Mouse (Mus musculus) urinary bladder, postnatal 10 days (tissue): ENCODE results near the gene Spon1.

Experiments
- DNase-seq: peaks from one replicate; pipeline ENCODE4 v3.0.0; 2022; ENCODE audit warnings: low spot score

The Spon1 gene

DNA sequence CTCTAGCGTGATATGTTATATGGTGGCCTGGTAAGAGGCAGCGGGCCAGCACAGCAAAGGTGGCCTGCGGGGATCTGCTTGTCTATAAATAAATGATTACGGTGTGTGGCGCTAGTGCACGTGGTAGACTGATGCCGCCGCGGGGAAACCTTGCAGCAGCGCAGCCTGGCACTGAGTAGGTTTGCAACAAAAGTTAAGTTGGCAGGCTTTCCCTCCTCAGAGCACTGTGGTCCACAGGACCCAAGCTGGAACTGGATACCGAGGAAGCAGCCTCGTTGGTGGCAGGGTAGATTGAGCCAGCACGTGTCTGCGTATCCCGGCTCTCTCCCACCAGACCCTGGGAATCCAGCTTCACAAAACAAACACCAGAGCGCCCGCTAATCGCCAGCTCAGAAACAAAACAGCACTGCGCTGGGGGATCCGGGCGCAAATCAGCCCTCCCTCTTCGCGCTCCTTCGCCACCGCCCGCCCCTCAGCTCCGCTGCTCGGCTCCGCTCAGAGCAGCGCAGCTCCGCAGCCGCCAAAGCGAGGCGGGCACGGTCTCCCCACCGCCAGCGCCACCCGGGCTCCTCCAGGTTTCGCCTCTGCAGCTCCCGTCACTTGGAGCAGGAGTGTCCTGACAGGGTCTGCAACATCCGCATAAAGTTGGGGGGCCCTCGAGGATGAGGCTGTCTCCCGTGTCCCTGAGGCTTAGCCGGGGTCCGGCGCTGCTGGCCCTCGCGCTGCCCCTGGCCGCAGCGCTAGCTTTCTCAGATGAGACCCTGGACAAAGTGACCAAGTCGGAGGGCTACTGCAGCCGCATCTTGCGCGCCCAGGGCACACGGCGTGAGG, at the start of gene Spon1:
Spon1 (plus strand) TSS at position 332 of the 831 bp plus-strand sequence.
- no peak for DNase-seq

DNA sequence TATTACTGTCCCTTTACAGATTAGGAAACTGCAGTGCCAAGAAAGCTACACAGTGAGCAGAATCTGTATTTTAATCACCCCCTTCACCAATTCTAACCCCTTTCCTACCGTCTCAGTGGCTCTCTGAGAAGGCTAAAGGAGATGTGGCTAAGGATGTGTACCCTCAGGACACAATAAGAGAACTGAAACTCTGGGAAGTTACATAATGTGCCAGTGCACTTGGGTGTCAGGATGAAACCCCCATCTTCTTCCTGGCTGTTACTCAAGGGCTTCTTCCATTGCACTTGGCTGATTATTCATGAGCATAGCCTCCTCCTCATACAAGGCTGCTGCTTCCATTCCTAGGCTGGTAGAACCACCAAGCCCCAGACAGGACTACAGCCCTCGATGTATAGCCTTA, 43.8 kb upstream of the Spon1 start:
- no peak for DNase-seq

DNA sequence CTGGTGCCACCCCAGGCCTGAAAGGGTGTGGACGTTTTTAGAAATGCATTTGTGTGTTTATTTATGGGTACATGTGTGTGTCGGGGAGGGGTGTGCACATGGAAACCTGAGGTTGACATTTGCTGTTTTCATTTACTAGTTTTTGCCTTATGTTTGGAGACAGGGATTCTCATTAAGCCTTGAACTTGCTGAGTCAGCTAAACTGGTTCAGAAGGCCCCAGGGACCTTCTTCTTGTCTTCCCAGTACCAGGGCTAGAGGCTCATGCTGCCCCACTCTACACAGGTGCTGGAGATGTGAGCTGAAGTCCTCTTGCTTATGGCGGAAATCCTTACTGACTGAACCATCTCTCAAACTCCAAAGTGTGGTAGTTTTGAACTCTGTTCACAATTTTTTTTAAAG, 41.9 kb upstream of the Spon1 start:
- no peak for DNase-seq

DNA sequence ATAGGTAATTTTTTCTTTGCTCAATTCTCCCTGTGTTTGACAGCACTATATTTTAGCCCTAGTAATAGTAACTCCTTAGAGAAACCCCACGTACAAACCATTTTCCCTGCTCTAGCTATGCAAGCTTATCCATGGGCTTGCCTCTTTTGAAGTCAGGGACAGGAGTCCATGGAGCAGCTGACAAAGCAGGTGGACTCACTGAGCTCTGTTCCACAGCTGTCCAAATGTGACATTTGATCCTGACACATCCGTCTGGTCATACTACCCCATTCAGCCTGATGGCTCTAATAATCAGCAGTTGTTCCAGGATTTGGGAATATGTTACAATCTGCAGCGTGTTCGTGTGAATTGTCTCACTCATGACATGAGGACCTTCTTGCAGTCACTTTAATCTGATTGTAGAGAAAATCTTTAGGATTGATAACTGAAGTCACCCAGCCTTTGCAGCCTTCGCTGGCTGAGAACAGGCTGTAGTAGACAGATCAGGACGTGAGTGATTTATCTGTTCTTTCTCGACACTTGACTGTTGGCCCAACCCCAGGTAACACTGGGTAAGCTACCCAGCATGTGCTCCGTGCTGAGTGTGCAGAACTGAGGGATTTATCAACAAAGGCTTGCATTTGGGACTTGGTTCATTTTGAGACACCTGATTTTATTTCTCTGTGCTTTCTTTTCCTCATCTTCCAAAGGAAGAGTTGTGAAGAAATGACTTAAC, 37.6 kb upstream of the Spon1 start:
- DNase-seq: no peak

DNA sequence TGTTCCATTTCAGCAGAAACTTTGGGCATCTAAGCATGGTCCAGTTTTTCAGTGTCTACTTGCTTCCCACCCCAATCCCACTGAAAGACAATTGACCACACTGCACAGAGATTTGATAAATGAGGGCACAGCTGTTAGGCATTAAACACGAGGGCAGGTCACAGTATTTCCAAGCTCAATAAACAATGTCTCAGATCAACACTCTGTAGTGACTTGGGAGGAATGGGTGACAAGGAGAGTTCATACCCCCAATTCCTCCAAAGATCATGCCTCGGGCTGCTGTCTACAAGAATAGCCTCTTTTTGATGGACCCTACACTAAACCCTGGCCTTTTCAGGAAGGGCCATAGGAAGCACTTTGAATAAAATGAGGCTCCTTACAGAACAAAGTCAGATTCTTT, 36.9 kb upstream of the Spon1 start:
- no peak for DNase-seq

DNA sequence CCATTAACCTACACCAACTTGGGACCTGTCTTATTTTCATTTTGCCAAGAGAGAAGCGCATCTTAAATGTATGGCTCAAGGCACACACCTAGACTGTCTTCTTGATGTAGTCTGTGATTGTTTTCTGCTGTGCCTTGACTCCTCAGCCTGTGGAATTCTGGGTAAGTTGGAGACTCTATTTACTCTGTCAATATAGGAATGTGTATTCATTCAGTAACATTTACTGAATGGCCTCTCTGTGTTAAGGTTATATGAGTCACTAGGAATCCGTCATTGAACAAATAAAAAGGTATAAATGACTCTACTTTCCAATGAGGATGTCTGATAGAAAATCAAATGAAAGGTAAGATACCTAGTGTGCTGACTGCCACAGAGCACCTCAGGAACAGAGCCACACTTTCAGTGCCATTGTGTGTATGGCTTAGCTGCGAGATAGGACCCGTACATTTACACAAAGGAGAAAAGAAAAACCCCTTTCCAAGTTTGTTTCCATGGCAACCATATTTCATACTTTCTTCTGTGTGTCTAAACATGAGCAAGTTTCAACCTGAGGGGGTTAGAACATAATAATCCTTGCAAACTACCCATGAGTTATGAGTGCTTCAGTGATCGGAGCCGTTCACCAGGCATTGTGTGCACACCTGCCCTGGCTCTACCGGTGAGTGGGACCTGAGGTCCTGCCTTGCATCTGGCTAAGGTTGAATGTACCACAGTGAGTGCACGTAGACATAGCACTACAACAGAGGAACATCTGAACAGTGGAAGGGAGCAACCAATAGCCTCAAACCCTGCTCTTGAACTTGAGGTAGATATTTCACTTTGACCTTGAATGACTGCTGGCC, 35.2 kb upstream of the Spon1 start:
- no peak for DNase-seq

DNA sequence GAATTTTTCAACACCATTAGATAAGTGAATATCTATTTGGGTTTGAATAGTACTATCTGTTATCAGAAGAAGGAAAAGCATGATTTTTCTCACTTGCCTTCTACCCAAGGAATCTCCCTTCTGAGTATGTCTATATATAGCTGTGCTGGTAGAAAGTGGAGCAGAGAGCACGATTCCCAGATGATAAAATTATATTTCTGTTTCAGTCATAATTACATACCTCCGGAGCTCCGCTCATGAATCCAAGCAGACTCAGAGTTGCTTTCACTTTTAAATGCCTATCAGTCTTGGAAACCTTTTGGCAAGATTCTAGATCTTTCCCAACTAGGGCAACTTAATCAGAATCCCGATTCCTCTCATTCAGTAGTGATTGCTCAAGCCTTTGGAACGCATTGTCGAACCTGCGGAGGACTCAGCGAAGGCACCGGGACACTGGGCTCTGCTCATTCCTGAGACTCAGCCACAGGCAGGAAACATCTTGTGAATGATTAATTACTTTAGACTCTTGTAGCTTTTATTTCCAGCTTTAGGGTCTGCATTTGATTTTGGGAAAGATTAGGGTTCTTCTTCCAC, 27.9 kb upstream of the Spon1 start:
- no peak for DNase-seq

DNA sequence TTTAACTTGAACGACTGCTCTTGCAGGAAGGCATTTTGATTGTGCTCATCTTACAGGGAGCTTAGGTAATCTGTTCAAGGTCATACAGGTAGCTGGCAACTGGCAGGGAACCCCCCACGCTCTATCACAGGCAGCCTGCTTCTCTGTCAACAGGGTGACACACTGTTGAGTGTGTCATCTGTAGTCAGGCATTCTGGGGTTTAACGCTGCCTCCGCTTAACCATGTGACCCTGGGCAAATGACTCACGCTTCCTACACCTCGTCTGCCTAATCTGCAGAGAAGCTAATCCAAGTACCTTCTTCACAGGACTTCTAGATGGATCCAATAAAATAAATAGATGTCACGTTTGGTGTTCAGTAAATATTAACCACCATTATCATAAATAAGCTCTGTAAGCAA, 26.6 kb upstream of the Spon1 start:
- no peak for DNase-seq

DNA sequence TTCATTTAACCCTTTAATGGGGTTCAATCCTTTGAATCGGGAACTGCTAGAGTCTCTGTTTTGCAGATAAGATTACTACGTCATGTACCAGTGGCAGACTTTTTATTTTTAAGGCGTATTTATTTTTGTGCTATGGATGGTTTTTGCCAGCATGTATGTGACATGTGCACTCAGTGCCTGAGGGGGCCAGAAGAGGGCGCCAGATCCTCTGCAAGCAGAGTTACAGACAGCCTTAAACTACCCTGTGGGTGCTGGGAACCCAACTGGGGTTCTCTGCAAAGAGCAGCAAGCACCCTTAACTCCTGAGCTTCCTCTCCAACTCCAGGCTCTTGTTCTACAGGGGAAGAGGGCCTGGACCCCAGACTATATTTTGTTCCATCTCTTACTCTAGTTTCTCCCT, 23.2 kb upstream of the Spon1 start:
- no peak for DNase-seq

DNA sequence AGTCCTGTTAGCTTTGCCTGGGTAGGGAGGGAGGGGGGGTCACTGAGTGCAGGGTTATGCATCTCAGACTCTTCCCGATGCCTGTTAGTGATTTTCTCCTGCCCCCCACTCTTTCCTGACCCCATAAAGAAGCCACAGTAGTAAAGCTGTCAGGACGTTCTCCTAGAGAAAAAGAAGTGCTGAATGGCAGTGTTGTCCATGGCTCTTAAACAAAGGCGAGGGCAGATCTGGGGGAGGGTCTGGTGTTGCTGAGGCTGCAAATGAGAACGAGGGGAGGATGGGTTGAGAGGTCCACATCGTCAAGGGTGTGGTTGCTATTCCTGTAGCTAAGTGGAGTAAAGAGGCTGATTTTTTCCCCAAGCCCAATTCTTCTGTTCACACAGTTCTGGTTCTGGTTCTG, 21.8 kb upstream of the Spon1 start:
- DNase-seq: no peak

DNA sequence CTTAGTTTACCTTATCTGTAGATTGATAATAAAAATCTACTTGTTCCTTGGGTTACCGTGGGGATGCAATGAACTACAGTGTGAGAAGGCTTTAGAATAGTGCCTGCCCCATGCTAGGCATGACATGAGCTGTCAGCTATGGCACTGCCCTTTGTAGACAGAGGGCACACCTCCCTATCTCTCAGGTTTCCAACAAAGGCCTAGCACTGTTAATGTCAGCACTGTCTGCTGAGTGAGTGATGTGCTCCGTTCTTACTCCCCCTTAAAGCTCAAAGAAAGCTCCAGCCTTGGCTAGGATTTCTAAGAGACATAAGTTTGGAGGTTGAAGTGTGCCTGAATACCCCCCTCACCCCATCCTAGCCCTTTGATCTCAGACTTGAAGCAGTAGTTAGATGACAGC, 9.2 kb upstream of the Spon1 start:
- DNase-seq: no peak

DNA sequence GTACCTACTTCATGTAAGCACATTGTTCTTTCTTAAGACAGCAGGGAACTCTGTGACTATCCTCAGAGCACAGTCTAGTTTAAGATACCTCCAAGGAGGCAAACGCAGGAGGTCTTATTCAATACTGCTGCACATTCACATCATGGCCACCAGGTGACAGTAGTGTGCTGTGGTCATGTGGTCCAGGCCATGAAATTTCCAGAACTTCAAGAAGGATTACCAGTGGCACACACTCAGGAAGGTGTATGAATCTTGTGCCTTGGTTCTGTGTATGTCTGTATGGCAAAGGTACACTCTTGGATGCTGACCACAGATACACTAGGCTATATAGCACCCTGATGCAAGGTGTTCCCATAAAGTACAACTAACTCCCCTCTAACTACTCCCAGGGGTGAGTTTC, 6.6 kb upstream of the Spon1 start:
- DNase-seq: no peak

DNA sequence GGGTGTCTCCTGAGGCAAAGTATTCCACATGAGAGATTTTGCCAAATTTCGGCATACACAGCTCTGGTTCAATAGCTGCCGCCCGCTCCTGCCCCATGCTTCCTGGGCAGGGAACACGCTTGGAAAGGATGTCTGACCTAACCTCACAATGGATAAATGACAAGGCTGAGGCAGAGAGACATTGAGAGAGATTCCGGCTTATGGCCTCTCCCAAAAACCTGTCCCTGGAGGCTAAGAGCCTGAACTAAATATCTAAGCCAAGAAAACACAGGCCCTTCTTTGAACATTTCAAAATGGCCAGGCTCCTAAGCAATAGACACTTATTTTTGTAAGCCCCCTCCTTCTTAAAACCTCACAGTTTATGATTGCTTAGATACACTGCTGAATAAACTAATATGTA, 665 bp upstream of the Spon1 start:
- DNase-seq: no peak

DNA sequence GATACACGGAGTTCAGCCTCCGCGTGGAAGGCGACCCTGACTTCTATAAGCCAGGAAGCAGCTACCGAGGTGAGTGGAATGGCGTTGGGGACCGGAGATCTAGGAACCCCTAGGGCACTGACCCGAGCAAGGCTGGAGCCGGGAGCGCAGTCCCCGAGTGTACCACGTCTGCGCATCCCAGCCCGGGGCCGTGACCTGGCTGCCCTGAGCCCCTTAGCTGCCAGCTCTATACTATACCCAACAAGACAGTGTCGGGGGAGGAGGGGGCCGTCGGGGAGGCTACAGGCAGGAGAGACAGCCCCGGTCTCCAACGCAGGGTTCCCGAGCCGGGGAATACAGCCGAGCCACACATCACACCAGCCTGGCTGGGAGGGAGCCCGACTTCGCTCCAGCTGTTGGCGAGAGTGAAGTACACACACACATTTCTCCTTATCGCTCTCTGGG, 722 bp downstream of the Spon1 start:
- DNase-seq: no peak

DNA sequence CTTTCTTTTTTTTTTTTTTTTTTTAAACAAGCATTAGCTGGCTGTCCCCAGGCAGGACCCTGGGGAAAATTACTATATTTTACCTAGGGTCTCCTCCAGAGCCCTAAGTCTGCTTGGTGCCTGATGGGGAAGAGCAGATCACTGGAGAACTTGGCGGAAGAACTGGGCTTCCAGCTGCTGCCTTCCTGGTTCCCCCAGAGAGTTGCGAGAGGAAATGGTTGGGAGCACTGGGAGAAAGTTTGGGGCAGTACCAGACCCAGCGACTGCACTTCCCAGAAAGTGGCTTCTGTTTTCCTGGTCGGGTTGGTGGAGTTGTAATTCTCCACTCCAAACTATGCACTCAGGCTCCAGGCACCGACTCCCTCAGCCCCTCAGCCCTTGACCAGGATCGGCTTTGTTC, 1.7 kb downstream of the Spon1 start:
- no peak for DNase-seq

DNA sequence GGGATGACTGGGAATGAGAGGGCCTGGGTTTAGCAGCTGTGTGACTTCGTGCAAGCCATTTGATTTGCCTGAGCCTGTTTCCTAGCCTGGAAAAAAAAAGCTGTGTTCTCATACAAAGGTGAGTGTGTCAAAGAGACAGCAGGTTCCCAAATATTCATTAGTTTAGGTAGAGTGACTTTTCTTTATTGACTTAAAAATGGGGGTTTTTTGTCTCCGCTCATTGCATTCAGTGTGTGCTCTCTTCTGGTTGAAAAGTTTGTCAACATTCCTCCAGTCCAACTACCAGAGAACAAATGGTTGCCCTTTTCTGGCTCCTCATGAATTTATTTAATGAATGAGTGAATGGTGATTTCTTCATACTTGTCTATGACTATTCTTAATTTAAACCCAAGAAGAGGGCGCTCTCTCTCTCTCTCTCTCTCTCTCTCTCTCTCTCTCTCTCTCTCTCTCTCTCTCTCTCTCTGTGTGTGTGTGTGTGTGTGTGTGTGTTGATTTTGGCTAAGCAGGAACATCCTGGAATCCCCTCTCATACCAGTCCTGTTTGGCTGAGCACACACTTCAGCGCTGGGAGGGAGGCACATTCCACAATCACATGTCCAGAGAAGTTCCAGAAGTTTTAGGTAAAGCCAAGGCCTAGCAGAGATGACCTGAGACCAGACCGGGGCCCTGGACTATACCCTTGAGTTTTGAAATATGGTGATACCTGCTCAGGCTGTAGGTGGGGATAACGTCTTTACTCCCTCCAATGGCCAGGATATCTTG, 2.6 kb downstream of the Spon1 start:
- no peak for DNase-seq

DNA sequence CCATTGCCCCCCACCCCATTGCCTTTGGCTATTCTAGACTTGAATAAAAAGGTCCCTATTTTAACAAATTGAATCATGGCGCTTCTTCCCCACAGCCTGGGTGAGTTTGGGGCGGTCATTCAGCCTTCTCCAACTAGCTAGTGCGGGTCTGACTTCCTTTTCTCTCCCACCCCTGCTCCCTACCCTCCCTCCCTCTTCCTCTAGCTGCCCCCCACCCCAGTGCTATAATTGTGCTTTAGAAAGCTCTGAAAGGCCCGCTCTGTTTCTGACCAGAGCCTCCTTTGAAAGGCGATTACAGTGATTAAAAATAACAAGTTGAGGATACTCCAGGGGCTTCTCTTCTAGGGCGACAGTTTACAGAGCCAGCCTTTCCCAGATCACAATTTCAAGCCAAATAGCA, 3.5 kb downstream of the Spon1 start:
- no peak for DNase-seq

DNA sequence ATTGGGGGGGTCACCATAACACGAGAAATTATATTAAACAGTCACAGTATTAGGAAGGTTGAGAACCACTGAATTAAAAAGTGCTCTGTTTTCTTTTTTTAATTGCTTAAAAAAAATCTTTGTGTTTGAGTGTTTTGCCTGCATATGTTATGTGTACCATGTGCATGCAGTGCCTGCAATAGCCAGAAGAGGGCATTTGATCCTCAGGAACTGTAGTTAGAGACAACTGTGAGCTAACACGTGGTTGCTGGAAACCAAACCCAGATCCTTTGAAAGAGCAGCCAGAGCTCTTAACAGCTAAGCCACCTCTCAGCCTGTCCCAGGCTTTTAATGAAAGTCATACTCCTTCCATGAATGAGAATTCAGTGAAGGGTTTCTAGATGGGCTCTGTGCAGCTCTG, 6.3 kb downstream of the Spon1 start:
- no peak for DNase-seq

DNA sequence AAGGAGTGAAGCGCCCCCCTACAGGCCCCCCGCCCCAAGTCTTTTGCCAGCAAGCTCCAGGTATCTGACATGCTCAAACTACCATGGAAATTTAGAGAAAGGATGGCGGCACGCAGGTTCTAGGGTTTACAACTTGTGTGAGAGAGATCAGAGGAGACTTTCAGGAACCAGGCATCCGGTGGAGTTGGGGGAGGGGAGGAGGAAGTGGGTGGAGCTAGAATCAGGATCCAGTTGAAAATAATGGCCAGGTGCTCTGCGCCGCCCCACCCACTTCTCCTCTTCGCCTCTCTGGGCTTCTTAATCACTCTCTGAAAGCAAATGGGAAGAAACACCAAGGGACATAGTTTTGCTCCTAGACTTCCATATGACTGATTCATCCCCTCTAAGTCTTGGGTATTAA, 7.6 kb downstream of the Spon1 start:
- DNase-seq: no peak

DNA sequence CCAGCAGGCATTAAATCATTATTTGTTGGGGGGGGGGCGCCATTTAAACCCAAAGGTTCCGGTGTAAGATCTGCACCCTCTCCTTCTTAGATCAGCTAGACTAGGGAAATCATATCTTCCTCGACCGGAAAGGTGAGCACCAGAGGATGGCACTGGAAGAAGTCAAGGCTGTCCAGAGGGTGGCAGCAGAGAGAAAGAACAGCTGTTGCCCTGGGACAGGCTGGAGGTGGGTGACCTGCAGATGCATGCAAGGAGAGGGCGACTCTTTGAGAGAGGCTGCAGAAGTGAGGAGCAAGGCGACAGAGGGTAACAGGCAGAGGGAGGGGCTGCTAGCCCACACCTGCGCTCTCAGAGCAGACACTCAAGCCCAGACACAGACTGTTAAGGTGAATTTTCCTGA, 8.2 kb downstream of the Spon1 start:
- no peak for DNase-seq

DNA sequence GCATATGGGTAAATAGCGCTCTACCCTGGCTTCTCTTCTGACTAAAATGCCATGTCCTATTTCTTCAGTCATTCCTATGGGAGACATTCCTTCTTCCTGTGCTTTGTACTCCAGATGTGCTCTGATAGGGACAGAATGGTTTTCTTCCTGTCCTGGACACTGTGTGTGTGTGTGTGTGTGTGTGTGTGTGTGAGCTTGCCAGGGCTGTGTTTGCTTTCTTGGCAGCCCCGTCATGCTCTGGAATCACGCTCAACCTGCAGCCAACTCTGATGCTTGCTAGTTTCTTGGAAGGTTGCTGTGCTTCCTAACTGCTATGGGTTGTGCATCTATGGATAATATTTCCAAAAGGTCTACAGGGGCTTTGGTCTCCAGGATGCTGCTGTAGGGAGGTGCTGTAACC, 9.1 kb downstream of the Spon1 start:
- no peak for DNase-seq

DNA sequence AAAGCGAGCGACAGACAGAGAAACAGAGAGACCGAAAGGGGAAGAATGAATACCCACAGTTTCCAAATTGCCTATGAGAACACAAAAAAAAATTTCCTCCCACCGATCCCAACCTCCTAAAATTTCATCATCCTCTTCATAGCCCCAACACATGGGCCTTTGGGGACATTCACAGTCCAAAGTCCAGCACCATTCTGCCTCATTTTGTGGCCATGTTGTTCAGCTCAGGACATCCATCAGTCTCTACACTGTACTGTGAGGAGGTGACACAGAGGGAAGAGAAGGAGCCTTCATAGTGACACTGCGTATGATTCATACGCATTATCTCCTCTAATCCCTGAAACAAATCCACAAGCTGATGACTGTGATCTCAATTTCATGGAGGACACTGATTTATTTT, 12.7 kb downstream of the Spon1 start:
- DNase-seq: no peak
